Mouse (Mus musculus): Measurements from ENCODE around the gene Pdlim1. TPM values are rescaled to one million over a fixed set of nuclear protein-coding genes. Genes with fewer than 3 reads are reported as not detected.
"Not testable (repeated sequence)": the region's sequence is repeated elsewhere in the genome, so short reads cannot be mapped to it uniquely, and the experiment has no call there.

The Pdlim1 gene
- polyA plus RNA-seq, 1 experiment from 2014 or later = 179 TPM

DNA sequence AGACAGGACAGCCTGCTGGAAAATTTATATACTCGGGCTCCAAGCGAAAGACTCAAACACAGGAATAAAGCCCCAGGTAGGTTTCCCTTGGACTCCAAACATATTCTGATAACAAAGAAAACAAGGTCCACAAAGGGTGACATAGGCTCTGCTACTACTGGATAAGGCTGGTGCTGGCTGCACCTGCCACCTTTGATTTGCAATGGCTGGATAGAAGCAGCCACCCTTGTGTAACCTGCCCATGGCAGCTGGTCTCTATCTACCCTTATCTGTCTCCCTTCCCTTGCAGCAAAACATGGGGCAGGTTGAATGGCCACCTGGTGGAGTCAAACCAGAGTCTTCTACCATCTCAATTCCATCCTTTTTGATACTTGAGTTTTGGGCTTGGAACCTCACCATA, 39.1 kb downstream of the Pdlim1 start:
- Histone ChIP-seq H3K27me3 (no peaks in the 10 kb centered on the region), H3K9me3 (no peaks in the 10 kb centered on the region), H3K36me3 (no peaks in the 10 kb centered on the region), H3K4me3 (no peak overlapping the region), H3K27ac (no peak overlapping the region), H3K4me2 (no peak overlapping the region), H3K4me1 (0 out of 2 replicates have a peak, but pooled peaks cover 3% of the 10 kb centered on the region), H3K9ac (no peak overlapping the region)
- 91% methylated on average over 2 of the region's 2 CpGs for WGBS
- no peak for ATAC-seq (ENCODE audit: insufficient number of reproducible peaks, low FRiP score, low TSS enrichment, low read depth)

DNA sequence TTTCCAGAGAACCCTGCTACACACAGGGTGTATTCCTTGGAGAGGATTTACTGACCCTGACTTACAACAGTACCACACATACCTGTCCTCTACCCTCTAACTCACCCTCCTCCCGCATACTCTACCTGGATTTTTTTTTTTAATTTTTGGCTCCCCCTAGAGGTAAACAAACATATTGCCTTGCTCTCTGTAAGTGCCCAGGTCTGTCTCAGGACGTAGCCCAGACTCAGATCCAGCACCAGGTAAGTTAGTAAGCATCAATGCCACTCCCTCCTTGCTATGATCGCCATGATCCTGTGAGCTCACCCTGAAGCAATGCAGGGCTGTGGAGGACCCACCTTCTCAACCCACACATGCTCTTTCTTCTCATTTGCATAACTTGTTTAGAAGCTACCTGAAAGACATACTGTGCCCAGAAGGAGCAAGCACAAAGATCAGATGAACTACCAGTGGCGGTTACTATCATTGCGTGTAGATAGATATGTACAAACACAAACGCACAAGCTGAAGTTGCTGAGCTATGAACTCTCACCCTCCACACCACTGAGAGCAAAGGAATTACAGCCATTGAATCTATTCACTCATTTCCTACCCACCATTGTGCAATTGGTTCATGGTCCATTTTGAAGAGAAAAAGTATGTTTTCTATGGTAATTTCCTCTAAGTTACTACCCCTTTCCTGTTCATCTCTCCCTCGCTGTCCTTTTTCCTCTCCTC, 39.7 kb downstream of the Pdlim1 start:
- Histone ChIP-seq H3K9me3 (no peaks in the 10 kb centered on the region), H3K27me3 (no peaks in the 10 kb centered on the region), H3K9ac (no peak overlapping the region), H3K4me2 (no peak overlapping the region), H3K27ac (no peak overlapping the region), H3K36me3 (no peaks in the 10 kb centered on the region), H3K4me3 (no peak overlapping the region), H3K4me1 (0 out of 2 replicates have a peak, but pooled peaks cover 3% of the 10 kb centered on the region)
- no peak for ATAC-seq (ENCODE audit: insufficient number of reproducible peaks, low FRiP score, low TSS enrichment, low read depth)
- WGBS = 64% methylated on average over 7 of the region's 7 CpGs

DNA sequence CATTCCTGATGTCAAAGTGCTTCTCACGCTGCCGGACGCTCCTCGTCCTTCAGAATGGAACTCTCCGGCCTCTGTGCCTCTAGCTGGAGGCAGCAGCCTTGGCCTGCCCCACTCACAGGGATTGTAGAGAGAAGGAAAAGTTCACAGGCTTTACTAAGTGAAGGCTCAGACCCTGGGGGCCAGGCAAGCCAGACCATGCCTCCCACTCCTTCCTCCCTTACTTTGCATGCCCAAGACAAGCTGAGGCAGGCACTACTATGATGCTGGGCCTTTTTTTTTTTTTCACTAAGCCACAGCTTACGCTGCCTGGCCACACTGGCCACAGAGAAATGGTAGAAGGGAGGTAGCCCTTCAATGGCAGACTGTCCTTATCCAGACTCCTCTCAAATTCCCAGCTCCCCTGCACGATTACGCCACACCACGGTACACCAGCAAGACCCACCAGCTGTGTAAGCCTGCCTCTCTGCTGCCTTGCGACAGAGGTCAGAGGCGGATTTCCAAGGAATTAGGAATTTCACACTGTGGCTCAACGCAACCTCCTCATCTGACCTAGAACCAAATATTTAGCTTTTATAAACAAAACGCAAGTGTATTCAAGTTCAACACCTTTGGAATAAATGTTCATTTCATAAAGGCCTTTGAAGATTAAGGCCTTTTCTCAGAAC, 40.4 kb downstream of the Pdlim1 start:
- no peaks in the 10 kb centered on the region for H3K27me3 ChIP-seq
- no peaks in the 10 kb centered on the region for H3K36me3 ChIP-seq
- no peak overlapping the region for H3K4me2 ChIP-seq
- ATAC-seq (ENCODE audit: insufficient number of reproducible peaks, low FRiP score, low TSS enrichment, low read depth) = no peak
- 68% methylated on average over 13 of the region's 13 CpGs for WGBS
- H3K9me3 ChIP-seq = no peaks in the 10 kb centered on the region
- 0 out of 2 replicates have a peak, but pooled peaks cover 3% of the 10 kb centered on the region for H3K4me1 ChIP-seq
- H3K9ac ChIP-seq = no peak overlapping the region
- no peak overlapping the region for H3K27ac ChIP-seq
- no peak overlapping the region for H3K4me3 ChIP-seq

DNA sequence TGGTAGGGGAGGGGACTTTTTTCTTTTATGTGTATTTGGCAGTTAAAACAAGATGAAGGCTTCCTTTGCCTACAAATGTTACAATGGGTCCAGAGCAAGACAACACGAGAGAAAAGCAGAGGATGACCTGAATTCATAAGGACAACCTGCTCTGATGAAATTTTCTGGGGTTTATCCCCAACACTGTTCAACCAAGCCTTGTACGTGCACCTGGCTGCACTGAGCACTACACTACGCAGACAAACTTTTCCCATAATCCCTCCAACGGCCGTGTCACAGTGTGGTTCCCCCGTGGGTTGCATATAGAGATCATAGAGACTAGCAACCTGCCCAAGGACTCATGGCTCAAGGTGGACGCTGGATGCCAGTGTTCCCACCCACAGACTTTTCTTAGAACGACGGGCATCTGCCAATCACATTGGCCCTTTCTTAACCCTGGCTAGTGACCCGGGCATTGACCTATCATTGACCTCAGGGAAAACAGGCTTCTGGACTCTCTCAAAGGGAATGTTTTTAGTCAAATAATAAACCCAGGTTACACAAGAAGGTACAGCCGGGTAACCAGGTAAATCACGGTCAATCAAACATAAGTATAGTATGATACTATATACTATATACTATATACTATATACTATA, 45.0 kb downstream of the Pdlim1 start:
- WGBS = 82% methylated on average over 12 of the region's 12 CpGs
- no peak for ATAC-seq (ENCODE audit: insufficient number of reproducible peaks, low FRiP score, low TSS enrichment, low read depth)

DNA sequence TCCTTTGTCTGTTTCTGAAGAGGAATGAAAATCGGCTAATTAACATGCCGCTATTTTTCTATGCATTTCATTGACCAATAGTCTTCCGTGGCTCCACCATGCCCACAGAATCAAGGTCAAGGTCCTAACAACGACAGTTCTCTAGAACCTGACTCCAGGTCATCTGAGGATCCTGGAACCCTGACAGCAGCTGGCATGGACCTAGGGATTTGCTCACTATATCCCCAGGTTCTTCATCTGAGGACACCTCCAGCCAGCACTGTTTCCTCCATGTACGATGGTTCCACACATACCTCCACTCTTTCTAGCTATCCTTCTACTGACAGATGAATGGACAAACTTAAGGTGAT, 45.9 kb downstream of the Pdlim1 start:
- no peak overlapping the region for H3K4me3 ChIP-seq
- no peaks in the 10 kb centered on the region for H3K27me3 ChIP-seq
- no peaks in the 10 kb centered on the region for H3K36me3 ChIP-seq
- no peaks in the 10 kb centered on the region for H3K4me1 ChIP-seq
- 72% methylated on average over 5 of the region's 5 CpGs for WGBS
- no peak overlapping the region for H3K27ac ChIP-seq
- ATAC-seq (ENCODE audit: insufficient number of reproducible peaks, low FRiP score, low TSS enrichment, low read depth) = no peak
- no peak overlapping the region for H3K4me2 ChIP-seq
- no peak overlapping the region for H3K9ac ChIP-seq
- no peaks in the 10 kb centered on the region for H3K9me3 ChIP-seq

More for the DNA sequence above, 45.0 kb downstream of the Pdlim1 start:
- Histone ChIP-seq H3K27ac (no peak overlapping the region), H3K4me1 (0 out of 2 replicates have a peak, but pooled peaks cover 3% of the 10 kb centered on the region), H3K9ac (no peak overlapping the region), H3K4me3 (no peak overlapping the region), H3K9me3 (no peaks in the 10 kb centered on the region), H3K36me3 (no peaks in the 10 kb centered on the region), H3K4me2 (no peak overlapping the region), H3K27me3 (no peaks in the 10 kb centered on the region)

DNA sequence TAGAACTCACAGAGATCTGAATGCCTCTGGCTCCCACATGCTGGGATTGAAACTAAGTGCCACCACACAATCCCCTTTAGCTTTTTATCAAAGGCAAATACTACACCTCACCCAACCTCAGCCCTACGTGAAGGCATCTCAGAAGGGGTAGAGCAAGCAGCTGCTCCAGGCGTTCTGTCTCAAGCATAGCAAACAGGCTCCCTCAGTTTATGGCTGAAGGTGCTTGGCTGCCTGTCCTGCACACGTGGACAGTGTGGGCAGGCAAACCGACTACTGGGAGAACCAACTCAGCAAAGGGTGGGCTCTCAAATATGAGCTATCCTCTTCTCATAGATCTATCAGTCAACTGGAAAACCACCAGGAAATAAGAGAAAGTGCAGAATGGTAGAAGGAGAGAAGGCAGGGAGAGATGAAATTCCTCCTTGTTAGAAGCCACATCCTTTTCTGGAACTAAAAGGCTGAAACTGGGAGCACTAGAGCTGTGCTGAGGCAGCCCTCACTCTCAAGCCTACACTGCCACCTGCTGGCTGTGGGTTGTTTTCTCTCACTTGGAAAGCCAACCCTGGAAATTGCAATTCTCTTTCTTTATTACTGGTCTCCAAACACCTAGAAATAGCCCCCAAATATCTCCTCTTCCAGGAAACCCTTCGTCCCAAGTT, 46.4 kb downstream of the Pdlim1 start:
- Histone ChIP-seq H3K27me3 (no peaks in the 10 kb centered on the region), H3K4me2 (no peak overlapping the region), H3K36me3 (no peaks in the 10 kb centered on the region), H3K4me1 (no peaks in the 10 kb centered on the region), H3K9me3 (no peaks in the 10 kb centered on the region), H3K27ac (no peak overlapping the region), H3K9ac (no peak overlapping the region), H3K4me3 (no peak overlapping the region)
- WGBS = 62% methylated on average over 5 of the region's 5 CpGs
- no peak for ATAC-seq (ENCODE audit: insufficient number of reproducible peaks, low FRiP score, low TSS enrichment, low read depth)

DNA sequence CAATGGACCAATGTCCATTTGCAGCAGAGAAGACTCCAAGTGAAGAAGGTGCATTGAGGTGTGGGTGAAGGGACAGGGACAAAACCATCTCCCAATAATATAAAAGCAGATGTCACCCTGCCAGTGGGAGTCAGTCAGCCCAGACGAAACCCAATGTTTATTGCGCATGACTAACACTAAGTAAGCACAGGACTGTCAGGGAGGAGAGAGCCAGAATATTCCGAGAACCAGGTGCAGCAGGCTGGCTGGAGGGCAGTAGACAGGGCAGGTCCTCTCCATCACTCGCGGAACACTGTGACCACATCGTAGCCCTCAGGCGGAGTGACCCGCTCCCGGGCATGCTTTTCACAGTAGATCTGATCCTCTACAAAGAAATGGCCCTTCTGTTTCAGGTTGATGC, 49.3 kb downstream of the Pdlim1 start:
- WGBS = 90% methylated on average over 9 of the region's 9 CpGs

DNA sequence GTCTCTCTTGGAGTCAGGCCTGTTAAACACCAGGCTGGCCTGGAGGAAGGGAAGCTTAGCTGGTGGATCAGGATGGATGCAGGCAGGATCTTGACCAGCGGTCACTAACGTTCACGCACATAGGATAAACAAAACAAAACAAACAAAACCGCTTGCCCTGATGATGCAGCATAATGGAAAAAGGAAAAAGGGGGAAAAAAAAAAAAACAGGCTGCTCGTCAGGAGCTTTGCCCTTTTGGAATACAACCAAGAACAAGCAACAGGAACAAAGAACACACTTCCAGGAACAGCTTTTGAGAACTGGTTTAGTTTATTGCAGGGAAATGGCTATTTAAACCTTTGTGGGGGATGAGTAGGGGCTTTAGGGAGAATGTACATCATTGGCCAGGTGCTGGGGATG, 50.8 kb downstream of the Pdlim1 start:
- Histone ChIP-seq H3K4me1 (no peaks in the 10 kb centered on the region), H3K27me3 (no peaks in the 10 kb centered on the region), H3K27ac (no peak overlapping the region), H3K9me3 (no peaks in the 10 kb centered on the region), H3K36me3 (no peaks in the 10 kb centered on the region), H3K4me2 (no peak overlapping the region), H3K9ac (no peak overlapping the region), H3K4me3 (no peak overlapping the region)
- 77% methylated on average over 5 of the region's 5 CpGs for whole genome bisulfite sequencing
- no peak for ATAC-seq (ENCODE audit: insufficient number of reproducible peaks, low FRiP score, low TSS enrichment, low read depth)

More for the DNA sequence above, 49.3 kb downstream of the Pdlim1 start:
- not testable (repeated sequence) for H3K36me3 ChIP-seq; H3K27ac ChIP-seq; H3K4me1 ChIP-seq; H3K4me2 ChIP-seq; H3K9me3 ChIP-seq; H3K27me3 ChIP-seq; ATAC-seq (ENCODE audit: insufficient number of reproducible peaks, low FRiP score, low TSS enrichment, low read depth); H3K9ac ChIP-seq; H3K4me3 ChIP-seq

DNA sequence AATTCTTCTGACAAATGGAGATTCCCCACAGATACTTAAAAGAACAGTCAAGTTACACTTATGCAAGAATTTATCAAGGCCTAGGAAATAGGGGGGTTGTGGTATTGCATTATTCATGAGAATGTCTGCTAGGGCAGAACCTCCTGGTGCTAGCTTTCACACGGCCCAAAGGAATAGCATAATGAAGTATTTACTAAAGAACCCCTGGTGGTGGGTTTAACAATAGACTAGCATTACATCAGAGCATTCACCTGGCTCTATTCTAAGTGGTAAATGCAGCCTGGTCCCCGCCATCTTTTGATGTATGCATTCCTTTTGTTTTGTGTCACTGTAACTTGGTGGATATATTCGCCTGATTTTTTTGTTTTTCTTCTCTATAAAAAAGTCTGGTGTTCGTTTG, 68.7 kb downstream of the Pdlim1 start:
- H3K9me3 ChIP-seq; H3K4me2 ChIP-seq; H3K4me1 ChIP-seq; H3K4me3 ChIP-seq; H3K27ac ChIP-seq; H3K36me3 ChIP-seq; H3K27me3 ChIP-seq; H3K9ac ChIP-seq; ATAC-seq (ENCODE audit: insufficient number of reproducible peaks, low FRiP score, low TSS enrichment, low read depth): not testable (repeated sequence)
- WGBS = 77% methylated on average over 4 of the region's 4 CpGs

DNA sequence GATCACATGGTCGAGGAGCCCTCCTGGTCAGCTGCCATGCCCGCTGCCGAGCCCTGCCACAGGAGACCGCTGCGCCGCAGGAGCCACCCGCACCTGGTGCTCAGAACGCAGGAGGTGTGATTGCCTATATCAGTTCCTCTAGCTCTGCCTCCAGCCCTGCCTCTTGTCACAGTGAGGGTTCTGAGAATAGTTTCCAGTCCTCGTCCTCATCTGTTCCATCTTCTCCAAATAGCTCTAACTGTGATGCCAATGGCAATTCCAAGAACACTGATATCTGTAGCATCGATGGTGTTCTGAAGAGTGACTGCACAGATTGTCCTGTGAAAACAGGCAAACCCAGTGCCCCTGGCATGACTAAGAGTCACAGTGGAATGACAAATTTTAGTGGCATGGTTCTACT, 81.0 kb downstream of the Pdlim1 start:
- H3K27ac ChIP-seq = no peak overlapping the region
- no peaks in the 10 kb centered on the region for H3K4me1 ChIP-seq
- 92% methylated on average over 10 of the region's 10 CpGs for WGBS
- no peaks in the 10 kb centered on the region for H3K36me3 ChIP-seq
- H3K4me2 ChIP-seq = no peak overlapping the region
- no peaks in the 10 kb centered on the region for H3K27me3 ChIP-seq
- no peak overlapping the region for H3K9ac ChIP-seq
- no peaks in the 10 kb centered on the region for H3K9me3 ChIP-seq
- ATAC-seq (ENCODE audit: insufficient number of reproducible peaks, low FRiP score, low TSS enrichment, low read depth) = no peak
- H3K4me3 ChIP-seq = no peak overlapping the region

DNA sequence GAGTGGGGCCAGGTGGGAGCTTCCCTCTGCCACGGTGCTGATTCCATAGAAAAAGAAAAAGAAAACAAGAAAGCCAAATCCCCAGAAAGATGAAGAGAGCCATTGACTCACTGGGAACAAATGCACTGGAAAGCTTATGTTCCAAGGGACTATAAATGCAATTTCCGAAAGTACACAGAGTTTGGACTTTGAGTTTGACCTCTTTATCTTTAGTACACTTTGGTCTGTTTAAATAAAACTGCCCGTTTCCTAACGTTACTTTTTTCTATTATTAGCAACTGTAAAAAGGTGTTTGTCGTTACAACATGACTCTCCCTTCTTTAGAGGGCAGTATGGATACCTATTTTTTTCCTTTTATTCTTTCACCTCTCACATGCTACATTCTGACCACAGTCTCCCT, 84.5 kb downstream of the Pdlim1 start, which contains the start of gene Cyp2c70:
Gene Cyp2c70 (minus strand): TSS at position 174 of the 400 bp plus-strand sequence.
- Histone ChIP-seq H3K27me3 (no peaks in the 10 kb centered on the region), H3K9ac (no peak within 1 kb of the TSS), H3K4me3 (no peak within 1 kb of the TSS), H3K36me3 (no peaks in the 10 kb centered on the region), H3K4me1 (no peaks in the 10 kb centered on the region), H3K27ac (no peak within 1 kb of the TSS), H3K9me3 (no peaks in the 10 kb centered on the region), H3K4me2 (no peak within 1 kb of the TSS)
- 68% methylated on average over 5 of the region's 5 CpGs for WGBS
- ATAC-seq (ENCODE audit: insufficient number of reproducible peaks, low FRiP score, low TSS enrichment, low read depth) = no peak

DNA sequence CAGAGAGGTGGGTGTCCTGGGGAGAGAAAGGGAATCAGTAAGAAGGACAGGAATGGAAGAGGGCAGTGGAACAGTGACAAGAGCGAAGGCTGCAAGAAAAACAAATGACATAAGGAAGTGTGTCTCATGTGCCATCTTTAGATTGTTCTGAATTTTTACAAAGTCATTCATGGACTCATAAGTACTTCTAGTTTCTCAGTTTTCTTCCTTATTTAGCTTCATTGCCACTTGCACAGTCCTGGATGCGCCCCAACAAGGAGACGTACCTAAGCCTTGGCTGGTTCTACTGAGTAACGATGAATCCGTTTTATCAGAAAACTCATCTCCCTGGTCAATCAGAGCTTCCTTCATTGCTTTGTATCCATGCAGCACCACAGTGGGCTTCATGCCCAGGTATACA, 88.0 kb downstream of the Pdlim1 start:
- no peak overlapping the region for H3K9ac ChIP-seq
- no peaks in the 10 kb centered on the region for H3K27me3 ChIP-seq
- no peaks in the 10 kb centered on the region for H3K36me3 ChIP-seq
- no peaks in the 10 kb centered on the region for H3K9me3 ChIP-seq
- no peaks in the 10 kb centered on the region for H3K4me1 ChIP-seq
- no peak for ATAC-seq (ENCODE audit: insufficient number of reproducible peaks, low FRiP score, low TSS enrichment, low read depth)
- 89% methylated on average over 5 of the region's 5 CpGs for WGBS
- no peak overlapping the region for H3K4me3 ChIP-seq
- H3K27ac ChIP-seq = no peak overlapping the region
- no peak overlapping the region for H3K4me2 ChIP-seq

Data from limb, embryonic 15.5 days (tissue).